Mouse (Mus musculus) CH12.LX (cell line): Measurements from ENCODE around the gene Bcl6b.

Experiments used
- CTCF ChIP-seq, 2 experiments: IDR thresholded peaks in 1 of 2; conservative IDR thresholded peaks in 1 of 2; 2 replicates each; pipeline ENCODE4 v1.5.1; 2011 to 2012; ENCODE audit warnings: low read depth in 2 of 2, low read length in 2 of 2, improper control_type of control experiment in 1 of 2, inconsistent platforms in 1 of 2, mild to moderate bottlenecking in 1 of 2, moderate library complexity in 1 of 2
- E2F4 ChIP-seq: IDR thresholded peaks from 2 replicates; pipeline ENCODE4 v1.6.1; 2011; ENCODE audit warnings: low read depth, low read length, improper control_type of control experiment; ENCODE audit not compliant: insufficient replicate concordance
- ETS1 ChIP-seq: conservative IDR thresholded peaks from 2 replicates; pipeline ENCODE4 v1.6.1; 2012; ENCODE audit warnings: low read depth, mild to moderate bottlenecking, inconsistent platforms, low read length, improper control_type of control experiment, moderate library complexity
- GABPA ChIP-seq: IDR thresholded peaks from 2 replicates; pipeline ENCODE4 v1.6.1; 2012; ENCODE audit warnings: low read depth, low read length, improper control_type of control experiment, inconsistent platforms; ENCODE audit not compliant: insufficient replicate concordance
- HCFC1 ChIP-seq: IDR thresholded peaks from 2 replicates; pipeline ENCODE4 v1.6.1; 2012; ENCODE audit warnings: low read depth, mild to moderate bottlenecking, inconsistent platforms, low read length, improper control_type of control experiment
- IRF4 ChIP-seq: IDR thresholded peaks from 2 replicates; pipeline ENCODE4 v1.6.1; 2014; ENCODE audit warnings: low read depth, mild to moderate bottlenecking, inconsistent platforms, low read length, improper control_type of control experiment
- POLR2A ChIP-seq: IDR thresholded peaks from 2 replicates; pipeline ENCODE4 v1.6.1; 2011; ENCODE audit warnings: low read depth, mild to moderate bottlenecking, improper control_type of control experiment, low read length
- POLR2AphosphoS2 ChIP-seq: IDR thresholded peaks from 2 replicates; pipeline ENCODE4 v1.6.1; 2011; ENCODE audit warnings: low read depth, low read length, improper control_type of control experiment
- SMC3 ChIP-seq: IDR thresholded peaks from 2 replicates; pipeline ENCODE4 v1.6.1; 2011; ENCODE audit warnings: low read depth, low read length, improper control_type of control experiment

GRCm38 (mm10) chr11:70192157-70192556, 37.4 kb downstream of the Bcl6b start:
- TF ChIP-seq GABPA (no peak), POLR2AphosphoS2 (no peak), CTCF (conservative IDR thresholded peaks at IDR 0.05 in 1 of 2, IDR thresholded peaks at IDR 0.05 in 1 of 2; ENCODE audit: low read depth in 2 of 2, low read length in 2 of 2) (no peak), E2F4 (no peak), IRF4 (peak; percentile 59; the same call in 1 of the 2 replicates), HCFC1 (no peak), POLR2A (no peak), SMC3 (no peak), ETS1 (no peak)
